Comparison of ENCODE assay signal across 18 mouse cellular contexts in genomic region chr19:14502234-14502633, GRCm38 (mm10).
A peak's percentile ranks its signal among the peaks of the same experiment; 100 is the strongest.
DNase-seq lines count a peak whose midpoint lies in the region; ATAC-seq and TF ChIP-seq lines count a peak whose summit lies in the region.
"Had no signal": no experiment of that assay in that cellular context is flagged by ENCODE, and none has a peak within 500 bp of the region (broad histone marks: within the 10 kb centered on the region; RNA-seq: fewer than 3 reads in every experiment).

No protein-coding gene starts in this region.

- no peak overlapping the region for H3K9ac ChIP-seq in hindbrain, postnatal 0 days (replicated peaks; ENCODE audit: low read length)
- H3K9ac ChIP-seq in midbrain, embryonic 12.5 days (replicated peaks): no peak overlapping the region
- H3K9ac ChIP-seq in midbrain, embryonic 15.5 days: no peak overlapping the region
- H3K9ac ChIP-seq: limb, embryonic 12.5 days; lung, embryonic 15.5 days; neural tube, embryonic 13.5 days had no signal

- no peaks in the 10 kb centered on the region for H3K9me3 ChIP-seq in hindbrain, embryonic 10.5 days
- no peaks in the 10 kb centered on the region for H3K9me3 ChIP-seq in hindbrain, postnatal 0 days (ENCODE audit: low read length)
- no peaks in the 10 kb centered on the region for H3K9me3 ChIP-seq in midbrain, embryonic 12.5 days
- H3K9me3 ChIP-seq in midbrain, embryonic 15.5 days: no peaks in the 10 kb centered on the region
- H3K9me3 ChIP-seq: heart, embryonic 10.5 days; limb, embryonic 12.5 days; lung, embryonic 15.5 days; neural tube, embryonic 13.5 days had no signal

- peak; percentile 24 for DNase-seq in hindbrain, embryonic 10.5 days (ENCODE audit: low spot score)
- DNase-seq in hindbrain, postnatal 0 days (ENCODE audit: low spot score): no peak
- no peak for DNase-seq in layer of hippocampus, adult 2 months (ENCODE audit: low spot score in 2 of 2)
- DNase-seq in layer of hippocampus, postnatal 25 days (ENCODE audit: extremely low spot score in 1 of 2, low spot score in 1 of 2): no peak
- no peak for DNase-seq in adrenal gland, adult (ENCODE audit: inconsistent age in 2 of 2, low spot score in 1 of 2)
- DNase-seq: cerebellum, adult 11 months; cerebellum, postnatal 36 days; gastrocnemius, postnatal 36 days; heart, postnatal 14 days; right cerebral cortex, postnatal 4 days had no signal

- no peak overlapping the region for H3K4me2 ChIP-seq in hindbrain, postnatal 0 days (ENCODE audit: low read depth, low read length)
- H3K4me2 ChIP-seq in midbrain, embryonic 12.5 days (replicated peaks): no peak overlapping the region
- H3K4me2 ChIP-seq in midbrain, embryonic 15.5 days: no peak overlapping the region
- H3K4me2 ChIP-seq: limb, embryonic 12.5 days; lung, embryonic 15.5 days; neural tube, embryonic 13.5 days had no signal

- H3K4me3 ChIP-seq in hindbrain, embryonic 10.5 days: no peak overlapping the region
- no peak overlapping the region for H3K4me3 ChIP-seq in hindbrain, postnatal 0 days (ENCODE audit: low read length)
- no peak overlapping the region for H3K4me3 ChIP-seq in layer of hippocampus, adult 2 months
- H3K4me3 ChIP-seq in midbrain, embryonic 12.5 days: no peak overlapping the region
- H3K4me3 ChIP-seq in midbrain, embryonic 15.5 days: no peak overlapping the region
- H3K4me3 ChIP-seq: heart, embryonic 10.5 days; left cerebral cortex, adult 2 months; limb, embryonic 12.5 days; lung, embryonic 15.5 days; neural tube, embryonic 13.5 days had no signal

- H3K27ac ChIP-seq in hindbrain, embryonic 10.5 days: no peak overlapping the region
- no peak overlapping the region for H3K27ac ChIP-seq in hindbrain, postnatal 0 days
- H3K27ac ChIP-seq in layer of hippocampus, adult 2 months: 0 out of 2 replicates have a peak overlapping the region, but pooled peaks have one; percentile 2
- H3K27ac ChIP-seq in midbrain, embryonic 12.5 days (replicated peaks): peak overlapping the region; percentile 47; the same call in 1 of the 2 replicates
- H3K27ac ChIP-seq in midbrain, embryonic 15.5 days: no peak overlapping the region
- H3K27ac ChIP-seq: heart, embryonic 10.5 days; left cerebral cortex, adult 2 months; limb, embryonic 12.5 days; lung, embryonic 15.5 days; neural tube, embryonic 13.5 days had no signal

- no peaks in the 10 kb centered on the region for H3K36me3 ChIP-seq in hindbrain, embryonic 10.5 days
- H3K36me3 ChIP-seq in hindbrain, postnatal 0 days (ENCODE audit: insufficient read depth, low read length): no peaks in the 10 kb centered on the region
- H3K36me3 ChIP-seq in midbrain, embryonic 12.5 days: no peaks in the 10 kb centered on the region
- no peaks in the 10 kb centered on the region for H3K36me3 ChIP-seq in midbrain, embryonic 15.5 days (replicated peaks)
- H3K36me3 ChIP-seq: heart, embryonic 10.5 days; limb, embryonic 12.5 days; lung, embryonic 15.5 days; neural tube, embryonic 13.5 days had no signal

- ATAC-seq in hindbrain, postnatal 0 days: no peak
- no peak for ATAC-seq in midbrain, embryonic 12.5 days (ENCODE audit: low FRiP score, low read depth)
- no peak for ATAC-seq in midbrain, embryonic 15.5 days (replicated peaks)
- ATAC-seq: inflammation-experienced regulatory T-cells, adult 6 months had no signal

- peaks cover 62% of the 10 kb centered on the region for H3K4me1 ChIP-seq in hindbrain, embryonic 10.5 days (replicated peaks)
- peaks cover 32% of the 10 kb centered on the region for H3K4me1 ChIP-seq in hindbrain, postnatal 0 days (ENCODE audit: insufficient read depth, low read length)
- H3K4me1 ChIP-seq in midbrain, embryonic 12.5 days: peaks cover 59% of the 10 kb centered on the region
- H3K4me1 ChIP-seq in midbrain, embryonic 15.5 days: peaks cover 50% of the 10 kb centered on the region

- no peak for TF ChIP-seq CTCF in hindbrain, postnatal 0 days (IDR thresholded peaks at IDR 0.05; ENCODE audit: low read depth)
- no peak for TF ChIP-seq CTCF in layer of hippocampus, adult 2 months (conservative IDR thresholded peaks at IDR 0.05)

- WGBS in hindbrain, embryonic 10.5 days: 12% methylated on average over 7 of the region's 7 CpGs
- WGBS in hindbrain, postnatal 0 days: 22% methylated on average over 7 of the region's 7 CpGs
- WGBS in midbrain, embryonic 12.5 days: 10% methylated on average over 7 of the region's 7 CpGs
- 11% methylated on average over 7 of the region's 7 CpGs for WGBS in midbrain, embryonic 15.5 days

- H3K27me3 ChIP-seq in hindbrain, embryonic 10.5 days (ENCODE audit: insufficient read depth, poor library complexity, severe bottlenecking): peaks cover 9% of the 10 kb centered on the region
- no peaks in the 10 kb centered on the region for H3K27me3 ChIP-seq in hindbrain, postnatal 0 days (ENCODE audit: insufficient read depth, low read length)
- peaks cover 36% of the 10 kb centered on the region for H3K27me3 ChIP-seq in midbrain, embryonic 12.5 days
- H3K27me3 ChIP-seq in midbrain, embryonic 15.5 days (replicated peaks): no peaks in the 10 kb centered on the region
- H3K27me3 ChIP-seq: limb, embryonic 12.5 days; lung, embryonic 15.5 days; neural tube, embryonic 13.5 days had no signal

Comparison
In these comparisons a context has a peak if more than half of its experiments do, and no peak if none do; other contexts are left out.
1. H3K27ac ChIP-seq: peak in layer of hippocampus, adult 2 months (single experiment) and midbrain, embryonic 12.5 days (single experiment); none in hindbrain, embryonic 10.5 days (single experiment), hindbrain, postnatal 0 days (single experiment) and midbrain, embryonic 15.5 days (single experiment).